Mouse (Mus musculus): ENCODE data around the gene Ulk4. TPM values are rescaled to one million over a fixed set of nuclear protein-coding genes. Genes with fewer than 3 reads are reported as not detected.
A peak's percentile ranks its signal among the peaks of the same experiment; 100 is the strongest.

Gene Ulk4
- polyA plus RNA-seq, 1 experiment: 2.9 TPM

DNA sequence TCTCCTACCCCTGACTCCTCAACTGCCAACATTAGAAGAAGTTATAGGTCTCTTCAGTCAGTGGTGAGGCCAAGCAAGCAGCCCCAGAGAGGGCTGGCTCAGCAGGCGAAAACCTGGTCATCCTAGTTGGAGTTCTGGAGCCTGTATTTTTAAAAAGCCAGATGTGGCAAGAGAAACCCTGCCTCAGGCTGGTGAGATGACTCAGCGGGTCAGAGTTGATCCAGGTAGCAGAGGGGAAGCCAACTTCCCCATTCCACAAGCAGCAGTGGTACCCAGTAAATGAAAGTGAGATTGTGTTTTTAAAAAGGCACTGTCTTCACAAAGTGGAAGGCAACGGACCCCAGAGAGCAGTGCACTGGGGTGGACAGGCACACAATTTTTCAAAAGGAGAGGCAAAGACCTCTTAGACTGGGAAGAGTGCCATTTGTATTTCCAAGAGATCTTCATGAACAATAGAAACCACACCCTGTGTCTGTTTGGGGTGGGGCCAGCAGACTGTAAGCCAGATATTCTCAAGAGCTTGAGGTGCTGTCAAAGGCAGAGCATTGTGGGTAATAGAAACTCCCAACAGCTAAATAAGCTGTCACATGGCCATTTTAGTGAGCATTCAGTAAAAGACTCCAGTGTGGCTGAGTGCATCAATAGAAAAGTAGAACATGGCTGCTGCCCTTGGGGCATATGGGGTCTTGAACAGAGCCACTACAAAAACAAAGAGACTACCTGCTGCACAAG is 314.9 kb downstream of the Ulk4 start:
- no peak for DNase-seq
- Histone ChIP-seq H3K4me1 (replicated peaks; ENCODE audit: control insufficient read depth, insufficient read depth, low read length) (peaks cover 22% of the 10 kb centered on the region), H3K27me3 (ENCODE audit: control insufficient read depth, insufficient read depth, low read length) (no peaks in the 10 kb centered on the region), H3K36me3 (ENCODE audit: control insufficient read depth, insufficient read depth, low read length) (peaks cover 48% of the 10 kb centered on the region), H3K4me3 (ENCODE audit: control insufficient read depth, insufficient read depth, low read length) (no peak overlapping the region), H3K27ac (ENCODE audit: control insufficient read depth, insufficient read depth, low read length) (no peak overlapping the region; the same call in 1 of the 2 replicates)
- 51% methylated on average over 3 of the region's 3 CpGs for WGBS
- TF ChIP-seq CTCF (IDR thresholded peaks at IDR 0.05; ENCODE audit: borderline replicate concordance, control insufficient read depth, extremely low read depth, insufficient read depth, low read length, poor library complexity) (no peak), POLR2A (IDR thresholded peaks at IDR 0.05; ENCODE audit: control insufficient read depth, extremely low read depth, insufficient read depth, low read length, poor library complexity) (no peak)

- DNase-seq: peak; percentile 55
- Histone ChIP-seq H3K4me3 (ENCODE audit: control insufficient read depth, insufficient read depth, low read length) (no peak overlapping the region), H3K36me3 (ENCODE audit: control insufficient read depth, insufficient read depth, low read length) (peaks cover 54% of the 10 kb centered on the region), H3K27me3 (ENCODE audit: control insufficient read depth, insufficient read depth, low read length) (no peaks in the 10 kb centered on the region), H3K27ac (ENCODE audit: control insufficient read depth, insufficient read depth, low read length) (no peak overlapping the region), H3K4me1 (replicated peaks; ENCODE audit: control insufficient read depth, insufficient read depth, low read length) (peaks cover 22% of the 10 kb centered on the region)
- 11% methylated on average over 3 of the region's 3 CpGs for WGBS
- TF ChIP-seq CTCF (IDR thresholded peaks at IDR 0.05; ENCODE audit: borderline replicate concordance, control insufficient read depth, extremely low read depth, insufficient read depth, low read length, poor library complexity) (no peak), POLR2A (IDR thresholded peaks at IDR 0.05; ENCODE audit: control insufficient read depth, extremely low read depth, insufficient read depth, low read length, poor library complexity) (no peak)
Observed at GRCm38 (mm10) chr9:120961466-120961865, 315.5 kb downstream of the Ulk4 start.

- Histone ChIP-seq H3K27ac (ENCODE audit: control insufficient read depth, insufficient read depth, low read length) (no peak overlapping the region; the same call in 1 of the 2 replicates), H3K36me3 (ENCODE audit: control insufficient read depth, insufficient read depth, low read length) (peaks cover 63% of the 10 kb centered on the region), H3K4me3 (ENCODE audit: control insufficient read depth, insufficient read depth, low read length) (no peak overlapping the region), H3K27me3 (ENCODE audit: control insufficient read depth, insufficient read depth, low read length) (no peaks in the 10 kb centered on the region), H3K4me1 (replicated peaks; ENCODE audit: control insufficient read depth, insufficient read depth, low read length) (peaks cover 22% of the 10 kb centered on the region)
- no peak for DNase-seq
- WGBS: 26% methylated on average over 4 of the region's 4 CpGs
- TF ChIP-seq POLR2A (IDR thresholded peaks at IDR 0.05; ENCODE audit: control insufficient read depth, extremely low read depth, insufficient read depth, low read length, poor library complexity): no peak
- TF ChIP-seq CTCF (IDR thresholded peaks at IDR 0.05; ENCODE audit: borderline replicate concordance, control insufficient read depth, extremely low read depth, insufficient read depth, low read length, poor library complexity): no peak
Observed at GRCm38 (mm10) chr9:120960611-120961010, 316.4 kb downstream of the Ulk4 start.

DNA sequence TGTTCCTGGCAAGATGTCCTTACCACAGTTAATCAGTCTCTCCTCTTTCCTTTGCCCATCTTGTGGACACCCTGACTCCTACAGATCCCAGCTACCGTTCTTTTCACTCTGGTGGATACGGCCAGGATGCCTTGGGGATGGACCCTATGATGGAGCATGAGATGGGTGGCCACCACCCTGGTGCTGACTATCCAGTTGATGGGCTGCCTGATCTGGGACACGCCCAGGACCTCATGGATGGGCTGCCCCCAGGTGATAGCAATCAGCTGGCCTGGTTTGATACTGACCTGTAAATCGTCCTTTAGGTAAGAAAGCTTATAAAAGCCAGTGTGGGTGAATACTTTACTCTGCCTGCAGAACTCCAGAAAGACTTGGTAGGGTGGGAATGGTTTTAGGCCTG is 317.8 kb downstream of the Ulk4 start:
- H3K27me3 ChIP-seq (ENCODE audit: control insufficient read depth, insufficient read depth, low read length): no peaks in the 10 kb centered on the region
- no peak overlapping the region for H3K4me3 ChIP-seq (ENCODE audit: control insufficient read depth, insufficient read depth, low read length)
- no peak for DNase-seq
- H3K36me3 ChIP-seq (ENCODE audit: control insufficient read depth, insufficient read depth, low read length): peaks cover 66% of the 10 kb centered on the region
- no peak overlapping the region for H3K27ac ChIP-seq (ENCODE audit: control insufficient read depth, insufficient read depth, low read length)
- H3K4me1 ChIP-seq (replicated peaks; ENCODE audit: control insufficient read depth, insufficient read depth, low read length): peaks cover 22% of the 10 kb centered on the region
- TF ChIP-seq POLR2A (IDR thresholded peaks at IDR 0.05; ENCODE audit: control insufficient read depth, extremely low read depth, insufficient read depth, low read length, poor library complexity) (no peak), CTCF (IDR thresholded peaks at IDR 0.05; ENCODE audit: borderline replicate concordance, control insufficient read depth, extremely low read depth, insufficient read depth, low read length, poor library complexity) (no peak)
- WGBS: 96% methylated on average over 4 of the region's 4 CpGs

DNA sequence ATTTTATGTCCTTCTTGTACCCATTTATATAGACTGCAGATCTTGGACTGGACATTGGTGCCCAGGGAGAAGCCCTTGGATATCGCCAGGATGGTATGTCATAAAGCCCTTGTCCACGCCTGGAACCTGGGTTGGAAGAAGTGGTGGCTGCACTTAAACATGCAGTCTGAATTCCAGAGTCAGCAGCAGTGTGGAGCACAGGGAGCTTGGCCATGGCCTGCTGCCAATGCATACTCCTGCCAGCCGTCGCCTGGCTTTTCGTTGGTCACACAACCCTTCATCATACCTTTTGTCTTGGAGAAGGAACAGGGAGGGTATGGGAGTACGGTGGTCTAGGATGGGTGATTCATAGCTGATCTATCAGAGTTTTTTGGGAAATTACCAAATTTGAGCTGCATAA is 318.4 kb downstream of the Ulk4 start:
- 96% methylated on average over 6 of the region's 6 CpGs for WGBS
- TF ChIP-seq CTCF (IDR thresholded peaks at IDR 0.05; ENCODE audit: borderline replicate concordance, control insufficient read depth, extremely low read depth, insufficient read depth, low read length, poor library complexity): no peak
- no peak for TF ChIP-seq POLR2A (IDR thresholded peaks at IDR 0.05; ENCODE audit: control insufficient read depth, extremely low read depth, insufficient read depth, low read length, poor library complexity)
- no peak for DNase-seq
- Histone ChIP-seq H3K27ac (ENCODE audit: control insufficient read depth, insufficient read depth, low read length) (no peak overlapping the region), H3K27me3 (ENCODE audit: control insufficient read depth, insufficient read depth, low read length) (no peaks in the 10 kb centered on the region), H3K4me1 (replicated peaks; ENCODE audit: control insufficient read depth, insufficient read depth, low read length) (peaks cover 22% of the 10 kb centered on the region), H3K36me3 (ENCODE audit: control insufficient read depth, insufficient read depth, low read length) (peaks cover 70% of the 10 kb centered on the region), H3K4me3 (ENCODE audit: control insufficient read depth, insufficient read depth, low read length) (no peak overlapping the region)

DNA sequence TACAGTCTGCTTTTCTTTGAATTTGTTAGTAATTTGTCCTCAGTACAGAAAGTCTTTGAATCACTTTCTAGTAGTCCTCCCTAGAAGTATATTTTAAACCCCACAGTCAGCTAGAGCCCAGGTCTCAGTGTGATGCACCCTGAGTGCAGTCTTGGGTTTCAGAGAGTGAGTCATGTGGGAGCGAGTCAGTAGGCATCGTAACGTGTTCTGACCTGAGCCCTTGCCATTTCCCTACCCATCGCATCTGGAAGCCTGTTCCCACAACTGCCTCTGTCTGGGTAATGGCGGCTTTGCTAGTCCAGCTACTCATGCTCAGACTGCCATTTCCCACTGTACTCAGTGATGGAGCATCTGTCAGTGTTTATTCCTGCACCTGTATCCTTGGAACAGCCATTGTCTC is 318.9 kb downstream of the Ulk4 start:
- H3K27ac ChIP-seq (ENCODE audit: control insufficient read depth, insufficient read depth, low read length): no peak overlapping the region
- no peak overlapping the region for H3K4me3 ChIP-seq (ENCODE audit: control insufficient read depth, insufficient read depth, low read length)
- DNase-seq: no peak
- TF ChIP-seq POLR2A (IDR thresholded peaks at IDR 0.05; ENCODE audit: control insufficient read depth, extremely low read depth, insufficient read depth, low read length, poor library complexity) (no peak), CTCF (IDR thresholded peaks at IDR 0.05; ENCODE audit: borderline replicate concordance, control insufficient read depth, extremely low read depth, insufficient read depth, low read length, poor library complexity) (no peak)
- H3K36me3 ChIP-seq (ENCODE audit: control insufficient read depth, insufficient read depth, low read length): peaks cover 76% of the 10 kb centered on the region
- 92% methylated on average over 5 of the region's 5 CpGs for WGBS
- H3K27me3 ChIP-seq (ENCODE audit: control insufficient read depth, insufficient read depth, low read length): no peaks in the 10 kb centered on the region
- peaks cover 22% of the 10 kb centered on the region for H3K4me1 ChIP-seq (replicated peaks; ENCODE audit: control insufficient read depth, insufficient read depth, low read length)

Measured in thymus, adult 2 months (tissue).